In the genomic region with DNA sequence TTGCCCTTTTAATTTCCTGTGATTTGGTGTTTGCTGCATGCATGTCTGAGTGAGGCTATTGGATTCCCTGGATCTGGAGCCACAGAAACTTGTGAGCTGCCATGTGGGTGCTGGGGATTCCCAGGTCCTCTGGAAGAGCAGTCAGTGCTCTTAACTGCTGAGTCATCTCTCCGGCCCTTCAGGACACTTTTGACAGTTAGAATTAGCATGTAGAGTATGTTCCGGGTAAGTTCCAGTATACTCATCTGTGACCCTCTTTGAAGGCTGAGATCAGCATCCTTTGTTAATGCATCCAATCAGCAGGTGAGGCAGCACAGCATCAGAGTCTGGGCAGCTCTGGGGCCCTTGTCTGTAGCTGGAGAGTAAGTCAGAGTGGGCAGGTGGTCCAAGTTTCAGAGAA, we compare ENCODE assay signal across 41 mouse cellular contexts. TPM values are rescaled to one million over a fixed set of nuclear protein-coding genes. Genes with fewer than 3 reads are reported as not detected.
DNase-seq lines count a peak whose midpoint lies in the region; ATAC-seq and TF ChIP-seq lines count a peak whose summit lies in the region.
"Had no signal": no experiment of that assay in that cellular context is flagged by ENCODE, and none has a peak within 500 bp of the region (broad histone marks: within the 10 kb centered on the region; RNA-seq: fewer than 3 reads in every experiment).

No protein-coding gene starts in this region.

- peak overlapping the region; percentile 40; the same call in 1 of the 2 replicates for H3K27ac ChIP-seq in lung, embryonic 14.5 days (ENCODE audit: low read depth)
- H3K27ac ChIP-seq in CH12.LX (ENCODE audit: insufficient read depth, low read depth), result no peak overlapping the region
- H3K27ac ChIP-seq in small intestine, adult 2 months (ENCODE audit: insufficient read depth, low read depth, low read length), result peak overlapping the region; percentile 55; the same call in 1 of the 2 replicates
- H3K27ac ChIP-seq: heart, embryonic 15.5 days; hindbrain, postnatal 0 days; kidney, postnatal 0 days; limb, embryonic 13.5 days; liver, embryonic 12.5 days; macrophage; neural tube, embryonic 15.5 days had no signal

- dilution Hi-C loops in CH12.LX (cut with MboI; ENCODE audit: extremely low pct_ligation_motif_present, extremely low pct_unique_long_range_greater_than_20kb, low sequenced_read_pairs), result no loop called here

- H3K36me3 ChIP-seq in lung, embryonic 14.5 days (ENCODE audit: insufficient read depth), result no peaks in the 10 kb centered on the region
- no peaks in the 10 kb centered on the region for H3K36me3 ChIP-seq in CH12.LX (replicated peaks in 1 of 2; ENCODE audit: control insufficient read depth in 1 of 2, insufficient read depth in 1 of 2, low read length in 1 of 2)
- no peaks in the 10 kb centered on the region for H3K36me3 ChIP-seq in small intestine, adult 2 months (ENCODE audit: control insufficient read depth, insufficient read depth, low read length)
- H3K36me3 ChIP-seq: heart, embryonic 15.5 days; limb, embryonic 13.5 days; liver, embryonic 12.5 days; neural tube, embryonic 15.5 days had no signal

- in situ Hi-C loops in CH12.LX (cut with MboI; ENCODE audit: low pct_ligation_motif_present, low pct_unique_long_range_greater_than_20kb, low sequenced_read_pairs), result no loop called here

- DNase-seq in lung, embryonic 14.5 days, result no peak
- no peak for DNase-seq in lung, postnatal 14 days
- DNase-seq in 3T3-L1 (ENCODE audit: low read depth, low spot score), result peak; percentile 44
- peak; percentile 53 for DNase-seq in CH12.LX (ENCODE audit: extremely low read depth)
- DNase-seq in urinary bladder, postnatal 4 days (ENCODE audit: low spot score in 2 of 2), result no peak
- DNase-seq in T-cell, adult 2 months (ENCODE audit: low spot score), result no peak
- DNase-seq: adrenal gland, postnatal 36 days; cerebellum, adult 2 months; cerebellum, postnatal 14 days; forebrain, postnatal 0 days; gastrocnemius, postnatal 10 days; kidney, adult 2 months; kidney, postnatal 4 days; lung, adult 18-20 months; midbrain, embryonic 14.5 days; retina, postnatal 1 day; right cerebral cortex, postnatal 14 days; thymus, adult 2 months; thymus, postnatal 36 days had no signal

- H3K4me2 ChIP-seq in lung, embryonic 14.5 days, result no peak overlapping the region
- H3K4me2 ChIP-seq in CH12.LX (ENCODE audit: insufficient read depth, low read depth, poor library complexity, severe bottlenecking), result no peak overlapping the region
- H3K4me2 ChIP-seq: heart, embryonic 15.5 days; limb, embryonic 13.5 days; liver, embryonic 12.5 days; neural tube, embryonic 15.5 days had no signal

- no peak overlapping the region for H3K4me3 ChIP-seq in lung, embryonic 14.5 days (ENCODE audit: low read depth, low read length)
- no peak overlapping the region for H3K4me3 ChIP-seq in CH12.LX (replicated peaks in 1 of 3; ENCODE audit: low read depth in 2 of 3, low read length in 2 of 3, poor library complexity in 1 of 3)
- H3K4me3 ChIP-seq in small intestine, adult 2 months (ENCODE audit: low read depth, low read length), result no peak overlapping the region
- H3K4me3 ChIP-seq: erythroblast, embryonic 14.5 days; heart, embryonic 15.5 days; limb, embryonic 13.5 days; liver, embryonic 12.5 days; neural tube, embryonic 15.5 days had no signal

- H3K4me1 ChIP-seq in lung, embryonic 14.5 days (ENCODE audit: insufficient read depth), result peaks cover 15% of the 10 kb centered on the region; the same call in 1 of the 2 replicates
- peaks cover 6 to 26% of the 10 kb centered on the region in 2 experiments; a peak in 3 of 4 replicates for H3K4me1 ChIP-seq in CH12.LX (ENCODE audit: control insufficient read depth in 1 of 2, insufficient read depth in 2 of 2)
- H3K4me1 ChIP-seq in small intestine, adult 2 months (ENCODE audit: control insufficient read depth, insufficient read depth, insufficient read length, low read length), result peaks cover 9% of the 10 kb centered on the region
- H3K4me1 ChIP-seq: heart, embryonic 15.5 days; limb, embryonic 13.5 days; neural tube, embryonic 15.5 days had no signal

- TF ChIP-seq POLR2A in CH12.LX (IDR thresholded peaks at IDR 0.05; ENCODE audit: low read depth, low read length), result no peak
- TF ChIP-seq POLR2A in small intestine, adult 2 months (IDR thresholded peaks at IDR 0.05; ENCODE audit: low read depth, low read length), result no peak

- no peak for TF ChIP-seq RAD21 in CH12.LX (IDR thresholded peaks at IDR 0.05; ENCODE audit: low read depth, low read length)

- no peak overlapping the region for H3K9ac ChIP-seq in lung, embryonic 14.5 days
- H3K9ac ChIP-seq in CH12.LX (ENCODE audit: insufficient read depth, low read depth), result no peak overlapping the region
- H3K9ac ChIP-seq: forebrain, postnatal 0 days; heart, embryonic 15.5 days; limb, embryonic 13.5 days; liver, embryonic 12.5 days; neural tube, embryonic 15.5 days had no signal

- ATAC-seq in lung, embryonic 14.5 days (ENCODE audit: insufficient read depth), result no peak
- ATAC-seq: forebrain, postnatal 0 days; hindbrain, postnatal 0 days had no signal

- H3K9me3 ChIP-seq in lung, embryonic 14.5 days (ENCODE audit: low read depth, low read length), result no peaks in the 10 kb centered on the region
- no peaks in the 10 kb centered on the region for H3K9me3 ChIP-seq in CH12.LX (replicated peaks; ENCODE audit: low read length)
- H3K9me3 ChIP-seq: heart, embryonic 15.5 days; liver, embryonic 12.5 days; neural tube, embryonic 15.5 days had no signal

- H3K27me3 ChIP-seq in lung, embryonic 14.5 days (ENCODE audit: insufficient read depth, low read length), result no peaks in the 10 kb centered on the region
- no peaks in the 10 kb centered on the region for H3K27me3 ChIP-seq in CH12.LX (replicated peaks)
- no peaks in the 10 kb centered on the region for H3K27me3 ChIP-seq in small intestine, adult 2 months (ENCODE audit: control insufficient read depth, insufficient read depth, low read length)
- H3K27me3 ChIP-seq: heart, embryonic 15.5 days; limb, embryonic 13.5 days; neural tube, embryonic 15.5 days had no signal

- WGBS in lung, embryonic 14.5 days, result 35% methylated on average over 2 of the region's 2 CpGs
- 14% methylated on average over 2 of the region's 2 CpGs for WGBS in small intestine, adult 2 months

- TF ChIP-seq CTCF in lung, embryonic 14.5 days (IDR thresholded peaks at IDR 0.05; ENCODE audit: low read depth), result no peak
- TF ChIP-seq CTCF in CH12.LX (conservative IDR thresholded peaks at IDR 0.05 in 1 of 2, IDR thresholded peaks at IDR 0.05 in 1 of 2; ENCODE audit: low read depth in 2 of 2, low read length in 2 of 2), result no peak
- no peak for TF ChIP-seq CTCF in small intestine, adult 2 months (IDR thresholded peaks at IDR 0.05; ENCODE audit: extremely low read depth, insufficient read length, insufficient replicate concordance, low read depth, low read length)

- no peak for TF ChIP-seq EP300 in CH12.LX (IDR thresholded peaks at IDR 0.05; ENCODE audit: low read length)

- no peaks in the 10 kb centered on the region for H3K79me2 ChIP-seq in CH12.LX (replicated peaks; ENCODE audit: control insufficient read depth, extremely low read depth, insufficient read depth, poor library complexity, severe bottlenecking)

TF ChIP-seq in CH12.LX, 34 proteins besides CTCF, POLR2A, EP300 and RAD21:
- TF ChIP-seq SMC3 (IDR thresholded peaks at IDR 0.05; ENCODE audit: low read depth, low read length) (no peak), IRF4 (IDR thresholded peaks at IDR 0.05; ENCODE audit: low read depth, low read length) (peak; percentile 56; the same call in 1 of the 2 replicates), ETS1 (conservative IDR thresholded peaks at IDR 0.05; ENCODE audit: low read depth, low read length) (peak; percentile 72), MEF2A (IDR thresholded peaks at IDR 0.05; ENCODE audit: borderline replicate concordance, low read depth, low read length) (peak; percentile 34; the same call in 1 of the 2 replicates), MAFK (IDR thresholded peaks at IDR 0.05; ENCODE audit: insufficient replicate concordance, low read length) (peak; percentile 95), BHLHE40 (IDR thresholded peaks at IDR 0.05; ENCODE audit: low read depth, low read length) (peak; percentile 43; the same call in 1 of the 2 replicates), JUND (conservative IDR thresholded peaks at IDR 0.05; ENCODE audit: low read depth, low read length) (no peak), NELFE (IDR thresholded peaks at IDR 0.05; ENCODE audit: low read depth, low read length) (no peak), GABPA (IDR thresholded peaks at IDR 0.05; ENCODE audit: insufficient replicate concordance, low read depth, low read length) (no peak), ELF1 (IDR thresholded peaks at IDR 0.05; ENCODE audit: low read depth, low read length) (peak; percentile 43; the same call in 1 of the 2 replicates), MXI1 (IDR thresholded peaks at IDR 0.05; ENCODE audit: low read depth, low read length) (0 out of 2 replicates have a peak, but pooled peaks have one; percentile 40)

RNA-seq across cellular contexts. Expression of gene Rbbp8nl, which starts 10.6 kb away (rescaled TPM):
- 1.9 and 2.3 TPM in 2 replicates for polyA plus RNA-seq in lung, embryonic 14.5 days (2014; fragmentation: Nextera tagmentation; extraction: Ambion mirVana)
- total RNA-seq in CH12.LX (2012; rRNA removed) (not detected in 2 replicates), CH12.LX (2014; rRNA removed) (not detected in 2 replicates)
- not detected in 2 replicates for polyA plus RNA-seq in CH12.LX (2012; ENCODE audit: insufficient read length, low read depth)
- 1.2 and 1.6 TPM in 2 replicates for polyA plus RNA-seq in small intestine, adult 2 months (2012; rRNA removed)
- total RNA-seq: adrenal gland, adult 18-20 months; adrenal gland, postnatal 36 days; forebrain, postnatal 0 days; gastrocnemius, postnatal 10 days; heart, adult 8-10 months; heart, postnatal 25 days; hindbrain, postnatal 0 days; layer of hippocampus, adult 8-10 months; layer of hippocampus, postnatal 25 days; left cerebral cortex, adult 8-10 months; left cerebral cortex, postnatal 36 days; megakaryocyte-erythroid progenitor cell, adult 5-6 weeks; MEL had no signal
- polyA plus RNA-seq: C2C12; cerebellum, adult 2 months; cortical plate, adult 2 months; erythroblast, embryonic 14.5 days; forebrain, postnatal 0 days; hindbrain, embryonic 11.5 days; hindbrain, postnatal 0 days; liver, embryonic 12.5 days; macrophage; midbrain, embryonic 14.5 days; neural tube, embryonic 15.5 days had no signal

RNA-seq across cellular contexts. Expression of gene Cables2, which starts 27.0 kb away (rescaled TPM):
- polyA plus RNA-seq in lung, embryonic 14.5 days (2014; fragmentation: Nextera tagmentation; extraction: Ambion mirVana), result 24.0 and 25.6 TPM in 2 replicates
- 16.9 and 17.2 TPM in 2 replicates for total RNA-seq in CH12.LX (2012; rRNA removed)
- total RNA-seq in CH12.LX (2014; rRNA removed), result 13.0 and 13.3 TPM in 2 replicates
- polyA plus RNA-seq in CH12.LX (2012; ENCODE audit: insufficient read length, low read depth), result 24.5 and 29.9 TPM in 2 replicates
- 15.3 and 32.0 TPM in 2 replicates for polyA plus RNA-seq in small intestine, adult 2 months (2012; rRNA removed)

RNA-seq across cellular contexts. Expression of gene Gata5, which starts 34.2 kb away (rescaled TPM):
- 37.4 and 42.7 TPM in 2 replicates for polyA plus RNA-seq in lung, embryonic 14.5 days (2014; fragmentation: Nextera tagmentation; extraction: Ambion mirVana)
- total RNA-seq in CH12.LX (2012; rRNA removed) (not detected in 2 replicates), CH12.LX (2014; rRNA removed) (not detected in 2 replicates)
- not detected in 2 replicates for polyA plus RNA-seq in CH12.LX (2012; ENCODE audit: insufficient read length, low read depth)
- 36.0 and 121 TPM in 2 replicates for polyA plus RNA-seq in small intestine, adult 2 months (2012; rRNA removed)
- total RNA-seq: forebrain, postnatal 0 days; gastrocnemius, postnatal 10 days; hindbrain, postnatal 0 days; layer of hippocampus, adult 8-10 months; layer of hippocampus, postnatal 25 days; left cerebral cortex, adult 8-10 months; left cerebral cortex, postnatal 36 days; megakaryocyte-erythroid progenitor cell, adult 5-6 weeks; MEL had no signal
- polyA plus RNA-seq: C2C12; cerebellum, adult 2 months; cortical plate, adult 2 months; embryonic facial prominence, embryonic 14.5 days; erythroblast, embryonic 14.5 days; forebrain, postnatal 0 days; hindbrain, embryonic 11.5 days; hindbrain, postnatal 0 days; macrophage; midbrain, embryonic 14.5 days had no signal

RNA-seq across cellular contexts. Expression of gene Rps21, which starts 43.1 kb away (rescaled TPM):
- 630 and 724 TPM in 2 replicates for polyA plus RNA-seq in lung, embryonic 14.5 days (2014; fragmentation: Nextera tagmentation; extraction: Ambion mirVana)
- 3,654 and 3,770 TPM in 2 replicates for total RNA-seq in CH12.LX (2012; rRNA removed)
- 1,686 and 1,748 TPM in 2 replicates for total RNA-seq in CH12.LX (2014; rRNA removed)
- 705 and 1,020 TPM in 2 replicates for polyA plus RNA-seq in CH12.LX (2012; ENCODE audit: insufficient read length, low read depth)
- polyA plus RNA-seq in small intestine, adult 2 months (2012; rRNA removed), result 2,052 and 2,413 TPM in 2 replicates

Comparison
In these comparisons a context has a peak if more than half of its experiments do, and no peak if none do; other contexts are left out.
1. DNase-seq: peak in 3T3-L1 (single experiment) and CH12.LX (single experiment); none in lung, embryonic 14.5 days (single experiment), lung, postnatal 14 days (single experiment), urinary bladder, postnatal 4 days (0 of 2) and T-cell, adult 2 months (single experiment).
2. RNA of gene Gata5, which starts 34.2 kb away (polyA plus RNA-seq): 36.0 to 121 TPM in small intestine, adult 2 months and 37.4 to 42.7 TPM in lung, embryonic 14.5 days; not detected in CH12.LX; every median in the first group is over 10 times any median in the second.